Mouse (Mus musculus): Measurements from ENCODE around the gene Tnfsf14. TPM values are rescaled to one million over a fixed set of nuclear protein-coding genes. Genes with fewer than 3 reads are reported as not detected.

Gene Tnfsf14
- total RNA-seq, 2 experiments from 2014 or later: not detected

DNA sequence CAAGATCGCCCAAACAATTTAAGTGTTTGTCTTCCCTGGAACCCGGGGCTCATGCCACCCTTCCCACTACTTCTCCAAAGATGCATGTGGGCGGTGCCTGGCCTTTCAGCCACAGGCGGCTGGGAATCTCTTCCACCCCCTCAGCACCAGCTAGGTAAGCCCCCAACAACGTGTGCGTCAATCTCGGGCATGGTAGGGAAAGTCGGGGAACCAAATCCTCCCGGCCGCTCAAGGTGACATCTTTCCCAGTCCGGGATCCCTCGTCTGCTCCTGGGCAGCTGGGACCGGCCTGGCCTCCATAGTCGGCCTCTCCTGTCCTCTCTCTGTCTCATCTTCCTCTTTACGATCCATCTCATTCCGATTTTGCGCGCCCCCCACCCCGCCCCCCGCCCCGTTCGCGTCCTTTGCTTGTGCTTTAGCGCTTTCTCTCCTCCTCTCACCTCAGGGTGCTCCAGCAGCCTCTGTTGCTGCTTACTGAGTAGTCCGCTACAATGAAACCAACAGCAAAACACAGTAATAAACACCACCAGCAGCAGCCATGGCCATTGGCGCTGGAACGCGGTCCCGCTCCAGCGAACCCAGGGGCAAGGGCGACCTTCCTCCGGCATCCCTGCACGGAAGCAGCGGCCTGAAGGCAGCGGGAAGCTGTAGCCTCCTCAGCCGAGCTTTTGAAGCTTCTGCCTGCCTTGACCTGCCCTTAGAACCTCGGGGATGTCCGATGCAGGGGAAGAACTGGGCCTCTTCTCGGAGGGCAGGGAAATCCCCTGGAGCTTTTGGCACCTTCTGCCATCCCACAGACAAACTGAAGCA, 44.8 kb downstream of the Tnfsf14 start, which contains the start of gene Cd70:
TSS of gene Cd70 (minus strand) at position 784 of the 810 bp plus-strand sequence.
- intact Hi-C loops (cut with DNase I; ENCODE audit: low total_unique reads): no loop called here
- no peak for DNase-seq

DNA sequence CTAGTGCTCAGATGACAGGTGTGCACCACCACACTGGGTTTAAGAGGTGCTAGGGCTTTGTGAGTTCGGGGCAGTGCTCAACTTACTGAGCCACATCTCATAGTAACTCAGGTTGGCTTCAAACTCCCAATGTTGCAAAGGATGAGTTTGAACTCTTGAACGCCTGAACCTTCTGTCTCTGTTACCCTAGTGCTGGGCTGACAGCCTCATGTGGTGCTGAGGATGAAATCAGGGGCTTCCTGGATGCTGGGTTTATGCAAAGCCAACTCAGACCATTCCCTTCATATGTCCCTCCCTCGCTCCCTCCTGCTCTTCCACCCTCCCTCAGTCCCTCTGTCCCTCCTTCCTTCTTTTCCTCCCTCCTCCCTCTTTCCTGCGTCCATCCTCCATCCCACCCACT, 45.6 kb downstream of the Tnfsf14 start:
- intact Hi-C loops (cut with DNase I; ENCODE audit: low total_unique reads): no loop called here

DNA sequence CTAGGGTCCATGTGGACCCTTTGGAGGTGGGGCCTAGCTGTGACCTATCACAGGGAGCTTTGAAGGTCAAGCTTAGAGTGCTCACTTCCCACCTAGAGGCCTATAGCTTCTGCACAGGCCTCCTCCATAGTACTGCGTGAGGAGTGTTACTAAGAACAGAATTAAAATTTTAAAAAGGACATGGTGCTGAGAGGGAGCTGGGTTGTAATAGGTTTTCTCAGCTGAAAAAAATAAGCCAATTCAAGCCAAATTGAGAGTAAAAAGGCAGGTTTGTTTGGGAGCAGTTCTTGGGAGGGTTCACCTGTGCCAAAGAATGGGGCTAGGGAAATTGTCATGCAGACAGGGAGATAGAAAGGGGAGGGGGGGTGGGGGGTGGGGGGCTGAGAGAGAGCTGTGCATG, 48.9 kb downstream of the Tnfsf14 start:
- intact Hi-C loops (cut with DNase I; ENCODE audit: low total_unique reads): no loop called here
- no peak for DNase-seq

More for the DNA sequence above, 45.6 kb downstream of the Tnfsf14 start:
- DNase-seq: no peak

DNA sequence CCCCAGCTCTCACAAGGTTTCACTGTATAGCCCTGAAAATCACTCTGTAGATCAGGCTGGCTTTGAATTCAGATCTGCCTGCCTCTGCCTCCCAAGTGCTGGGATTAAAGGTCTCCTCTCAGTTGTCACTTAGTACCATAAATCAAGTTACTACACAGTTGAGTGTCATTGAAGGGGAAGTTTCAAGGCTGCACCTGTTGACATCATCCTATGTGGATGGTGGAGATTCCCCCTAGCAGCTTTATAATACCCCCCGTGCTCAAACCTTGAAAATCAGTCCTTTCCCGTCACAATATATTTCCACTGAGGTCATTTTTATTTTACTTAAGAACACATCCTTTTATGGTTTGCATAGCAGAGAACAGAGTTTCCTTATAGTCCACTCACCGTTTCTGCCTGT, 50.3 kb downstream of the Tnfsf14 start:
- DNase-seq: no peak
- intact Hi-C loops (cut with DNase I; ENCODE audit: low total_unique reads): no loop called here

DNA sequence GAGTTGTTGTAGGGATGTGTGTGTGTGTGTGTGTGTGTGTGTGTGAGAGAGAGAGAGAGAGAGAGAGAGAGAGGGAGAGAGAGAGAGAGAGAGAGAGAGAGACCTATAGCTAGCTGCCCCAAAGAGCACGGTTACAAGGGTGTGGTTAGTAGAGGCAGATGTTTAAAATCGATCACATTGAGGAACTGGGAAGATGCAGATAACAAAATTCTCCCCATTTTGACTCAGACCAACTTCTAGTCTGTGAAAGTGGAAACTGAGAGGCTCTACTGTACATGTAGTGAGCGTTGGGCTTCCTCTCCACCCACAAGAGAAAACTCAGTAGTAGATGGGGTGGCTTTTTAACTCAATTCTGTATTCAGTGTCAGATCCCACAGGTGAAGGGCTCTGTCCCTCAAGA, 54.3 kb downstream of the Tnfsf14 start:
- intact Hi-C loops (cut with DNase I; ENCODE audit: low total_unique reads): no loop called here
- no peak for DNase-seq

Small RNA genes within 50 kb of the gene (microRNA-seq; reads per million reads assigned to microRNA genes)
- gene Mir6978: 0 reads per million in 2 experiments

Other genes with a start within 250 kb of the Tnfsf14 start
- not detected for gene Acer1, start 212.1 kb downstream of the Tnfsf14 start, total RNA-seq (2021)
- gene Clpp, start 203.9 kb downstream of the Tnfsf14 start, total RNA-seq (2021): 10 to 100 TPM; 32.7 to 33.3 TPM
- 10 to 100 TPM; 23.3 to 25.2 TPM for gene Alkbh7, start 196.8 kb downstream of the Tnfsf14 start, total RNA-seq (2021)
- not detected for gene Pspn, start 194.2 kb downstream of the Tnfsf14 start, total RNA-seq (2021)
- 10 to 100 TPM; 20.6 to 23.6 TPM for gene Gtf2f1, start 182.9 kb downstream of the Tnfsf14 start, total RNA-seq (2021)
- gene Gm17949, start 182.7 kb downstream of the Tnfsf14 start, total RNA-seq (2021): not detected
- gene Khsrp, start 162.7 kb downstream of the Tnfsf14 start, total RNA-seq (2021): 10 to 100 TPM; 31.9 to 36.4 TPM
- gene Slc25a41, start 152.5 kb downstream of the Tnfsf14 start, total RNA-seq (2021): not detected
- under 1 TPM; 0.53 to 0.68 TPM for gene Crb3, start 135.1 kb downstream of the Tnfsf14 start, total RNA-seq (2021)
- 10 to 100 TPM; 31.7 to 38.2 TPM for gene Slc25a23, start 134.3 kb downstream of the Tnfsf14 start, total RNA-seq (2021)
- gene Dennd1c, start 115.7 kb downstream of the Tnfsf14 start, total RNA-seq (2021): under 1 TPM; 0.51 to 0.58 TPM
- gene Tubb4a, start 106.4 kb downstream of the Tnfsf14 start, total RNA-seq (2021): 1 to 10 TPM; 1.5 to 3.3 TPM
- gene Tnfsf9, start 88.9 kb downstream of the Tnfsf14 start, total RNA-seq (2021): 1 to 10 TPM in 1 of 2 experiments, under 1 TPM in 1; 0.82 to 1.0 TPM
- gene Cd70, start 44.4 kb downstream of the Tnfsf14 start, total RNA-seq (2021): not detected
- gene C3, start 34.0 kb upstream of the Tnfsf14 start, total RNA-seq (2021): 1 to 10 TPM in 1 of 2 experiments, under 1 TPM in 1; 0.60 to 1.2 TPM
- gene Gpr108, start 54.3 kb upstream of the Tnfsf14 start, total RNA-seq (2021): 10 to 100 TPM; 21.8 to 24.6 TPM
- gene Trip10, start 55.3 kb upstream of the Tnfsf14 start, total RNA-seq (2021): 10 to 100 TPM; 69.4 to 75.6 TPM
- gene Vav1, start 84.9 kb upstream of the Tnfsf14 start, total RNA-seq (2021): under 1 TPM; 0.66 to 0.93 TPM
- gene Adgre1, start 164.5 kb upstream of the Tnfsf14 start, total RNA-seq (2021): 1 to 10 TPM; 2.6 to 3.5 TPM